Mouse (Mus musculus) lung, embryonic 14.5 days (tissue): ENCODE measurements around the gene Ppp1r37. TPM values are rescaled to one million over a fixed set of nuclear protein-coding genes. Genes with fewer than 3 reads are reported as not detected.

Experiments
- ATAC-seq: fragments of 200-750 bp; cut with Nextera tagmentation; 2 replicates; pipeline ENCODE4 v1.8.0; 2017; ENCODE audit warnings: mild to moderate bottlenecking, moderate TSS enrichment, moderate library complexity; ENCODE audit not compliant: insufficient read depth
- DNase-seq: peaks from one replicate; pipeline ENCODE4 v3.0.0-alpha.2; 2015
- H3K27ac ChIP-seq: fragments of 300-500 bp; sonication (generic); 2 replicates; pipeline ENCODE4 v1.5.1; 2014; ENCODE audit warnings: low read depth, mild to moderate bottlenecking, moderate library complexity
- H3K27me3 ChIP-seq: fragments of 300-500 bp; sonication (generic); 2 replicates; pipeline ENCODE4 v1.6.1; 2014; ENCODE audit warnings: low read length, control low read depth; ENCODE audit not compliant: insufficient read depth
- H3K36me3 ChIP-seq: fragments of 300-500 bp; sonication (generic); 2 replicates; pipeline ENCODE4 v1.6.1; 2014; ENCODE audit warnings: control low read depth; ENCODE audit not compliant: insufficient read depth
- H3K4me1 ChIP-seq: fragments of 300-500 bp; sonication (generic); 2 replicates; pipeline ENCODE4 v1.6.1; 2014; ENCODE audit warnings: antibody characterized with exemption, control low read depth; ENCODE audit not compliant: insufficient read depth
- H3K4me2 ChIP-seq: fragments of 300-500 bp; sonication (generic); 2 replicates; pipeline ENCODE4 v1.6.1; 2014; ENCODE audit warnings: mild to moderate bottlenecking
- H3K4me3 ChIP-seq: fragments of 300-500 bp; sonication (generic); 2 replicates; pipeline ENCODE4 v1.5.1; 2014; ENCODE audit warnings: low read depth, low read length
- H3K9ac ChIP-seq: fragments of 300-500 bp; sonication (generic); 2 replicates; pipeline ENCODE4 v1.6.1; 2014
- H3K9me3 ChIP-seq: fragments of 300-500 bp; sonication (generic); 2 replicates; pipeline ENCODE4 v1.6.1; 2016; ENCODE audit warnings: low read depth, low read length, control low read depth
- CTCF ChIP-seq: IDR thresholded peaks from 2 replicates; pipeline ENCODE4 v1.5.1; 2016; ENCODE audit warnings: antibody characterized with exemption, low read depth
- WGBS: fragments of 180-500 bp; shearing (Covaris S2); extraction: QIAGEN DNeasy Blood & Tissue Kit; methylation state at CpG from one replicate; pipeline ENCODE4 v1.1.7; 2014; 5-methylcytosine and 5-hydroxymethylcytosine counted together
- polyA plus RNA-seq: library from polyadenylated mRNA; unstranded; fragments of >200 nt; fragmentation: Nextera tagmentation; extraction: Ambion mirVana; gene quantifications from 2 replicates; pipeline ENCODE4 v1.2.1, GENCODE M21; 2014

The Ppp1r37 gene
- polyA plus RNA-seq, 1 experiment from 2014 or later, result 6.2 TPM

DNA sequence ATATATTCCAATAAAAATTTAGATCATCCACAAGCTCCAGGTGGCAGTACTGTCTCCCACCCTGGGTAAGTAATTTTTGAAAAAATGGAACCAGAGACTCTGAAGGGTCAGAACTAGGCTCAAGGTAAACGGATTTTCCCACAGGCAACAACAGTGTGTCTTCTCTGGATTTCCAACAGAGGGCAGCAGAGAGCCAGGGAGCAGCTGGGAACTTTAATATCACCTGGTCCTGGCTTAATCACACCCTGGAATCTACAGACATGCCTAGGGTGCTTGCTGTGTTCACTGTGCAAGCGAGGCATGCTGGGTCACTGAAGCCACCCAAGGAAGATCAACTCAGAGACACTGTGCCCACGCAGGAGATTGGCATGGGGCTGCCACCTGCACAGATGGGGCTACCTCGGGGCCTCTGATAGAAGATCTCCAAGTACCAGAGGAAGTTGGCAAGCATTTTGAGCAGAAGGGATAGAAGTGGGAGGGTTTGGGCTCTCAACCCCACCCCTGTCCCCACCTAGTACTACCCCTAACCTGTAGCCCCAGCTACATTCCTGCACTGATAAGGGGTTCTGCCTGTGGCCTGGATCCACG lies 59.3 kb downstream of the Ppp1r37 start:
- Histone ChIP-seq H3K36me3 (no peaks in the 10 kb centered on the region), H3K27me3 (no peaks in the 10 kb centered on the region), H3K4me1 (no peaks in the 10 kb centered on the region; the same call in 1 of the 2 replicates), H3K4me3 (no peak overlapping the region), H3K4me2 (no peak overlapping the region), H3K27ac (no peak overlapping the region), H3K9me3 (no peaks in the 10 kb centered on the region), H3K9ac (no peak overlapping the region)
- ATAC-seq (no peak), DNase-seq (peak; percentile 70)
- peak; percentile 90 for TF ChIP-seq CTCF
- WGBS, result 25% methylated on average over 5 of the region's 5 CpGs

DNA sequence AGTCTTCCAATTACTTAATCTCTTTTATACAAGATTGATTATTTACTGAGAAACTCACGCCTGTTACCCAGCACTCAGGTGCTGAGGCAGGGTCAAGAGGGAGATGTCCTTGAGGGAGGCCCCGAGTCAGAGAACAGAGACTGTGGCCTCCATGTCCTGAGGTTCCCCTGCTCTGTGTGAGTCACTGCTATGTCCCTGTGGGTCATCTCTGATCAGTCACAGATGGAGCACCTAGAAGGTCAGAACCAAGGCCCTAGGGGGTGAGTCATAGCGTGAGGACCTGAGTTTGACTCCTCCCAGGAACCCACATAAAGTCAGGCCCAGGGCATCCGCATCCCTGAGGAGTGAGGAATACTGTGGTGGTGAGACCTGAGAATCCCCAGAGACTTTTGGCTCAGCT lies 61.2 kb downstream of the Ppp1r37 start:
- Histone ChIP-seq H3K9ac (no peak overlapping the region), H3K4me1 (no peaks in the 10 kb centered on the region; the same call in 1 of the 2 replicates), H3K4me3 (no peak overlapping the region), H3K4me2 (no peak overlapping the region), H3K27ac (no peak overlapping the region), H3K27me3 (no peaks in the 10 kb centered on the region), H3K9me3 (no peaks in the 10 kb centered on the region), H3K36me3 (no peaks in the 10 kb centered on the region)
- ATAC-seq (no peak), DNase-seq (no peak)
- no peak for TF ChIP-seq CTCF
- WGBS, result 73% methylated on average over 4 of the region's 4 CpGs

DNA sequence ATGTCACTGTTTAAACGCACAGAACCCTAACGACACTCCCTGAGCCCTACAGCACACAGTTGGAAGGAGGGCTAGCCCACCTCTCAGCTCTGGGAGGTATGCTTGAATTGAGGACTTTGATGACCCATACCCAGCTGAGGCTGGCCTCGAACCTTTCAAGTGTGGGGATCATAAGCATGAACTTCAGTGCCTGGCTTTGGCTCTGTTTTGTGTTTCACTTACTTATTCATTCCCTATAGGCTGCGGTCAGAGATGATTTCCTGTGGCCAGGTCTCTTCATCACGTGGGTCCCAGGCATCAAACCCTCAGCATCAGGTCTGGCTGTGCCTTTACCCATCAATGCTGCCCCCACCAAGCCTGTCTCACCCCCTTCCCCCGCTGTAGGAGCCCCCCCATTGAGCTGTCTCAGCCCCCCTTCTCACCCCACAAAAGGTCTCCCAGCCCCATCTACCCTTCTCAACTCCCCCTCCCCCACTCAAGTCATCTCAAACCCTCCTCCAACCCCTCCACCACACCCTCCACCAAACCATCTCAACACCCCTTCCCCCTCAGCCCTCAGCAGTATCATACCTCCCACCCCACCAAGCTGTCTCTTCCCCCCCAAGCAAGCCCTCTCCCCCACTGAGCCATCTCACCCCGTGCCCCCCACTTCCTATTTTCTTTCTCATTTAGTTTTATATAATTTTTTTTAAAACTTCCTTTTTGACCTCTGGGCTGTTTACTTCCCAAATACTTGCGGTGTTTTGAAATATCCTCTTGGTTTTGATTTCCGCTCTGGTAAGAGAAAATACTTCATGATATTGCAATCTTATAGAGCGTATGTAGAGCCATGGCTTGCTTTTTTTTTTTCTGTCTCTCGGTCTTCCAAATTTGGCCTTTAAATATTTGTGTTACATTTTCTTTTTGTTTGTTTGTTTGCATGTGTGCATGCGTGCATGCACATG lies 62.2 kb downstream of the Ppp1r37 start:
- Histone ChIP-seq H3K9ac (no peak overlapping the region), H3K27me3 (no peaks in the 10 kb centered on the region), H3K4me3 (no peak overlapping the region), H3K4me2 (no peak overlapping the region), H3K4me1 (no peaks in the 10 kb centered on the region; the same call in 1 of the 2 replicates), H3K36me3 (no peaks in the 10 kb centered on the region), H3K27ac (no peak overlapping the region), H3K9me3 (no peaks in the 10 kb centered on the region)
- 64% methylated on average over 12 of the region's 12 CpGs for WGBS
- TF ChIP-seq CTCF, result no peak
- ATAC-seq, result no peak
- DNase-seq, result no peak

DNA sequence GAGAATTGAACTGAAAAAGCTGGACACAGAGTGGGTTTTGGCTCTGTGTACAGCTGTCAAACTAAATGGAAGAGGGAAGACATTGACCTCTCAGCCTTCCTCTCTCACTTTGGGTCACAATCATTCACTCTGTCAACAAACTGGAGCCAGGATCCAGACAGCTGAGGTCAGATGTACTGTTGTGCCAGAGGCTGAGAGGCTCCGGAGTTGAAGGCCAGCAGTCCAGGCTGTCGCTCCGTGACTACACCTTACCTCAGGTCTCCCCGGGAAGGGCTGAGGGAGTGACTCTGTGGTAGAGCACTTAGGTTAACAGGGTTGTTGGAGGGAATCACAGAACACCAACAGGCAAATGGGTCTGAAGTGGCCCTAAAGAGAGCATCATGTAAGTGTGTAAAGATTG lies 64.5 kb downstream of the Ppp1r37 start:
- H3K4me1 ChIP-seq, result no peaks in the 10 kb centered on the region; the same call in 1 of the 2 replicates
- WGBS, result 29% methylated on average over 4 of the region's 4 CpGs
- no peak overlapping the region for H3K27ac ChIP-seq
- H3K27me3 ChIP-seq, result no peaks in the 10 kb centered on the region
- no peaks in the 10 kb centered on the region for H3K9me3 ChIP-seq
- no peak for DNase-seq
- no peak overlapping the region for H3K4me2 ChIP-seq
- no peak for ATAC-seq
- no peaks in the 10 kb centered on the region for H3K36me3 ChIP-seq
- no peak overlapping the region for H3K9ac ChIP-seq
- H3K4me3 ChIP-seq, result no peak overlapping the region
- no peak for TF ChIP-seq CTCF

DNA sequence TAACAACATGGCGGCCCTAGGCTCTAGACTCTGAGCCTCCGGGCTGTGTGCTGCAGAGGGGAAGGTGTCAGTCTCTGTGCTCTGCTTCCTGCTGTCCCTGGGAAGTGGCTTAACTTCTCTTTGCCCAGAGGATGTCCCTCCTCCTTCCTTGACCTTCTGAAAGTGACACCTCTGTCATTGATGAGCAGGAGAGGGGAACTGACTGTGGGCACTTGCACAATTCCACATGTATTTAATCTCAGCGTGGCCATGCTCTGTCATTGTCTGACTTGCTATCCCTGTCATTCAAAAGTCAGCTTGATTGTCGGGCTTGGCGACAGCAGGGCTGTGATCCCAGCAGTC lies 66.7 kb downstream of the Ppp1r37 start:
- Histone ChIP-seq H3K9ac (no peak overlapping the region), H3K27ac (no peak overlapping the region), H3K9me3 (no peaks in the 10 kb centered on the region), H3K4me1 (no peaks in the 10 kb centered on the region; the same call in 1 of the 2 replicates), H3K4me2 (no peak overlapping the region), H3K27me3 (peaks cover 9% of the 10 kb centered on the region; the same call in 1 of the 2 replicates), H3K36me3 (no peaks in the 10 kb centered on the region), H3K4me3 (no peak overlapping the region)
- DNase-seq (no peak), ATAC-seq (no peak)
- no peak for TF ChIP-seq CTCF
- whole genome bisulfite sequencing, result 59% methylated on average over 5 of the region's 5 CpGs

DNA sequence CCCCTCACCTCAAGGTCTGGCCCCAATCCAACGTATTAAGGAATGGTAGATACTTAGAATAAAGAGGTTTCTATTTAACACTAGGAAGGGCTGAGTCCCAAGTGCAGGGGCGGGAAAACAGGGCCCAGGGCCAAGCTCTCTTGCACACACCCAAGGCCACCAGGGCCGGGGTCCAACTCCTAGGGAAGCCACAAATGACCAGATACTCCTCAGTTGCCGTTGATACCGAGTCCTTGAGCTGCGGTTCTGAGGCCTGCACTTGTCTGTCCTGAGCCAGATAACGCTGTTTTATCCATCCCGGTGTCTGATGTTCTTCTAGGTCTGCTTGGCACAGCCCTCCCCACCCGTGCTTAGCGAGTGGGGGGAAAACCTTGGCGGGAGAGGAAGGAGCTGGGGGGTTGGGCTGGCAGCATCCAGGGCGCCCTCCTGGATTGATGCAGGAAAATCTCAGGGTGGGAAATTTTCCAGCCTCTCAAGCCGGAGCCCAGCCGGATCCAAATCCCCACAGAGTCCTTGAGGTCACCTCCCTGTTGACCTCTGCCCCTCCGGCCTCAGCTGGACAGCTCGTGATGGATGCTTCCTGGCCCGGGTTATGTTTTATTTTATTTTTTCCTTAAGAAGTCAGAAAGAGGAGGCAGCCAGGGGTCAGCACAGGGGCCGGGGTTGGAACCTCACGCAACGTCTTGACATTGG lies 67.2 kb downstream of the Ppp1r37 start:
- Histone ChIP-seq H3K27me3 (peaks cover 14% of the 10 kb centered on the region), H3K27ac (no peak overlapping the region), H3K9ac (no peak overlapping the region), H3K4me1 (no peaks in the 10 kb centered on the region; the same call in 1 of the 2 replicates), H3K9me3 (no peaks in the 10 kb centered on the region), H3K36me3 (no peaks in the 10 kb centered on the region), H3K4me3 (no peak overlapping the region), H3K4me2 (no peak overlapping the region)
- DNase-seq, result peak; percentile 41
- ATAC-seq, result no peak
- 39% methylated on average over 20 of the region's 20 CpGs for WGBS
- no peak for TF ChIP-seq CTCF
